Mouse (Mus musculus): ENCODE data around the gene Vwa2. TPM values are rescaled to one million over a fixed set of nuclear protein-coding genes. Genes with fewer than 3 reads are reported as not detected.

Vwa2 gene
- polyA plus RNA-seq, 1 experiment from 2014 or later: 0.63 TPM

DNA sequence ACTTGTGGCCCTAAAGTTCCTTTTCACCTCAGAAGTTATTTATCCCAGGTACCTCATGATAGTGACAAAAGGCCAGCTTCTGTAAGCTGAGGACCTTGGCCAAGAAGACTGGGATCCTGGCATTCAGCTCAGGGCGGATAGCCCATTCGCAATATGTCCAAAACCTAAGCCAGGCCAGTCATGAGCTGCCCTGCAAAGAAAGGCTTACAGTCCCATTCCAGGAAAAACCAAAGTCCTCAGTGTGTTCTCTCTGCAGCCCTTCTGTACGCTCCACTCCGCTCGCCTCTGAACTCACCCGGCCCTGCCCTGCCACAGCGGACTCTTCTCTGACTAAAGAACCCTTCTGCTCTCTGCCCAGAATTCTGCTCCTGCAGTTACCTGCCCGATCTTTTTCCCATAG, 62.2 kb downstream of the Vwa2 start:
- 96% methylated on average over 8 of the region's 8 CpGs for WGBS
- no peaks in the 10 kb centered on the region for H3K36me3 ChIP-seq (ENCODE audit: control insufficient read depth, insufficient read depth, low read length)
- H3K4me1 ChIP-seq (replicated peaks; ENCODE audit: control insufficient read depth, insufficient read depth, low read length): no peaks in the 10 kb centered on the region
- no peak overlapping the region for H3K27ac ChIP-seq (ENCODE audit: low read depth, low read length)
- DNase-seq (ENCODE audit: low spot score) (no peak), ATAC-seq (ENCODE audit: low FRiP score) (no peak)
- no peak overlapping the region for H3K9ac ChIP-seq (ENCODE audit: low read depth, low read length)
- no peaks in the 10 kb centered on the region for H3K27me3 ChIP-seq (ENCODE audit: control insufficient read depth, insufficient read depth, low read length)
- H3K4me2 ChIP-seq (replicated peaks; ENCODE audit: low read depth, low read length): no peak overlapping the region
- no peaks in the 10 kb centered on the region for H3K9me3 ChIP-seq (ENCODE audit: control insufficient read depth, low read length)
- no peak overlapping the region for H3K4me3 ChIP-seq (ENCODE audit: low read depth, low read length)

DNA sequence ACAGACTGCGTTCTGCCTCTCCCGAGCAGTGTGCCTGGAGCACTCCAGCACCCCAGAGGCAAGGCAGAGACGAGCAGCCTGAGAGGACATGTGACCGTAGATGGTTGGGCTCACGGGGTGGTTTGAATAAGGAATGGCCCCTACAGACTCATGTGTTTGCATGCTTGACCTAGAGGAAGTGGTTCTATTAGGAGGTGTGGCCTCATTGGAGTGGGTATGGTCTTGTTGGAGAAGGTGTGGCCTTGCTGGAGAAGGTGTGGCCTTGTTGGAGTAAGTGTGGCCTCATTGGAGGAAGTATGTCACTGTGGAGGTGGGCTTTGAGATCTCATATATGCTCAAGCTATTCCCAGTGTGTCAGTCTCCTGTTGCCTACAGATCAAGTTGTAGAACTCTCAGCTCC, 63.9 kb downstream of the Vwa2 start:
- Histone ChIP-seq H3K9me3 (ENCODE audit: control insufficient read depth, low read length) (no peaks in the 10 kb centered on the region), H3K27me3 (ENCODE audit: control insufficient read depth, insufficient read depth, low read length) (no peaks in the 10 kb centered on the region), H3K27ac (ENCODE audit: low read depth, low read length) (no peak overlapping the region), H3K4me1 (replicated peaks; ENCODE audit: control insufficient read depth, insufficient read depth, low read length) (no peaks in the 10 kb centered on the region), H3K36me3 (ENCODE audit: control insufficient read depth, insufficient read depth, low read length) (no peaks in the 10 kb centered on the region), H3K4me2 (replicated peaks; ENCODE audit: low read depth, low read length) (no peak overlapping the region), H3K9ac (ENCODE audit: low read depth, low read length) (no peak overlapping the region), H3K4me3 (ENCODE audit: low read depth, low read length) (no peak overlapping the region)
- ATAC-seq (ENCODE audit: low FRiP score) (no peak), DNase-seq (ENCODE audit: low spot score) (no peak)
- 86% methylated on average over 5 of the region's 5 CpGs for WGBS

DNA sequence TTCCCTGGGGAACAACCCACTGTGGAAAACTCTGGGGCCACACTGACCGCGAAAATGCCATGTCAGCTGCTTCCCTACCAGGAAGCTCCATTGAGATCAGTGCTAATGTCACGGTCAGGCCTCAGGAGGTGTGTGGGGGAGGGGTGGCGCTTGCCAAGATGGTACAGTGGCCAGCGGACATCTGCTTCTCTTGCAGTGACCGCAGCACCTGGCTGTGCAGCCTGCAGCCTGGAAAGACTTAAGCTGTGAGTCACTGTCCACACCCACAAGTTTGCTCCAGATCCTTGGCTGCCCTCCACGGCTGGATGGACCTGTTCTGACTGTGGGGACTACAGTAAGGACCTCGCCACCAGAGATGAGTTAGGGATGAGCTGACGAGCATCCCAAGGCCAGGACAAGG, 65.8 kb downstream of the Vwa2 start:
- 68% methylated on average over 9 of the region's 9 CpGs for WGBS
- ATAC-seq (ENCODE audit: low FRiP score): no peak

DNA sequence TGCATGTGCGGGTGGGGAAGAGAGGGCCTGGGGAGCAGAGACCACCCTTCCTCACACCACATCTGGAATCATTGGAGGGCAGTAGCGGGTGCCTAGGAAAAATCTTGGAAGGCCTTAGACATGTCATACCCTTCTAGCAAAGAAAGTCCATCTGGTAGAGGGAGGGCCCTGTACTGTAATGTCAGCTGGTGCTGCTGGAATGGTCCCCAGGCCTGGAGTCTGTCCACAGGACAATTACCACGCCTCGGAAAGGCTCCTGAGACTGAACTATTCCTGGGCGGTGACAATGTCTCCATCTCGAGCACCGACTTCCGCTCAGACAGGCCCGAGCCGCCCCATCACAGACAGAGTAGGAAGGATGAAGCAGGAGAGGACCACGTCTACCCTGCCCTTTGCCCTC, 66.5 kb downstream of the Vwa2 start:
- no peak for DNase-seq (ENCODE audit: low spot score)
- 89% methylated on average over 11 of the region's 11 CpGs for WGBS

More for the DNA sequence above, 65.8 kb downstream of the Vwa2 start:
- Histone ChIP-seq H3K27me3 (ENCODE audit: control insufficient read depth, insufficient read depth, low read length) (no peaks in the 10 kb centered on the region), H3K9me3 (ENCODE audit: control insufficient read depth, low read length) (no peaks in the 10 kb centered on the region), H3K9ac (ENCODE audit: low read depth, low read length) (no peak overlapping the region), H3K4me1 (replicated peaks; ENCODE audit: control insufficient read depth, insufficient read depth, low read length) (no peaks in the 10 kb centered on the region), H3K36me3 (ENCODE audit: control insufficient read depth, insufficient read depth, low read length) (no peaks in the 10 kb centered on the region), H3K27ac (ENCODE audit: low read depth, low read length) (no peak overlapping the region), H3K4me2 (replicated peaks; ENCODE audit: low read depth, low read length) (no peak overlapping the region), H3K4me3 (ENCODE audit: low read depth, low read length) (no peak overlapping the region)
- DNase-seq (ENCODE audit: low spot score): no peak

GRCm38 (mm10) chr19:56942216-56942615, 68.2 kb downstream of the Vwa2 start:
- 91% methylated on average over 7 of the region's 7 CpGs for WGBS
- no peak for ATAC-seq (ENCODE audit: low FRiP score)
- no peak overlapping the region for H3K9ac ChIP-seq (ENCODE audit: low read depth, low read length)

More for the DNA sequence above, 66.5 kb downstream of the Vwa2 start:
- no peak for ATAC-seq (ENCODE audit: low FRiP score)
- Histone ChIP-seq H3K27ac (ENCODE audit: low read depth, low read length) (no peak overlapping the region), H3K36me3 (ENCODE audit: control insufficient read depth, insufficient read depth, low read length) (no peaks in the 10 kb centered on the region), H3K4me1 (replicated peaks; ENCODE audit: control insufficient read depth, insufficient read depth, low read length) (no peaks in the 10 kb centered on the region), H3K27me3 (ENCODE audit: control insufficient read depth, insufficient read depth, low read length) (no peaks in the 10 kb centered on the region), H3K4me3 (ENCODE audit: low read depth, low read length) (no peak overlapping the region), H3K9me3 (ENCODE audit: control insufficient read depth, low read length) (no peaks in the 10 kb centered on the region), H3K9ac (ENCODE audit: low read depth, low read length) (no peak overlapping the region), H3K4me2 (replicated peaks; ENCODE audit: low read depth, low read length) (no peak overlapping the region)

GRCm38 (mm10) chr19:56944211-56944610, 70.2 kb downstream of the Vwa2 start:
- Histone ChIP-seq H3K36me3 (ENCODE audit: control insufficient read depth, insufficient read depth, low read length) (no peaks in the 10 kb centered on the region), H3K4me3 (ENCODE audit: low read depth, low read length) (no peak overlapping the region), H3K27ac (ENCODE audit: low read depth, low read length) (no peak overlapping the region), H3K9ac (ENCODE audit: low read depth, low read length) (no peak overlapping the region), H3K27me3 (ENCODE audit: control insufficient read depth, insufficient read depth, low read length) (no peaks in the 10 kb centered on the region), H3K4me1 (replicated peaks; ENCODE audit: control insufficient read depth, insufficient read depth, low read length) (no peaks in the 10 kb centered on the region), H3K9me3 (ENCODE audit: control insufficient read depth, low read length) (no peaks in the 10 kb centered on the region), H3K4me2 (replicated peaks; ENCODE audit: low read depth, low read length) (no peak overlapping the region)
- 85% methylated on average over 9 of the region's 9 CpGs for WGBS
- no peak for DNase-seq (ENCODE audit: low spot score)
- no peak for ATAC-seq (ENCODE audit: low FRiP score)

More at GRCm38 (mm10) chr19:56942216-56942615, 68.2 kb downstream of the Vwa2 start:
- H3K27me3 ChIP-seq (ENCODE audit: control insufficient read depth, insufficient read depth, low read length): no peaks in the 10 kb centered on the region
- H3K27ac ChIP-seq (ENCODE audit: low read depth, low read length): no peak overlapping the region
- no peak overlapping the region for H3K4me3 ChIP-seq (ENCODE audit: low read depth, low read length)
- no peak overlapping the region for H3K4me2 ChIP-seq (replicated peaks; ENCODE audit: low read depth, low read length)
- no peaks in the 10 kb centered on the region for H3K4me1 ChIP-seq (replicated peaks; ENCODE audit: control insufficient read depth, insufficient read depth, low read length)
- H3K9me3 ChIP-seq (ENCODE audit: control insufficient read depth, low read length): no peaks in the 10 kb centered on the region
- no peaks in the 10 kb centered on the region for H3K36me3 ChIP-seq (ENCODE audit: control insufficient read depth, insufficient read depth, low read length)
- no peak for DNase-seq (ENCODE audit: low spot score)

GRCm38 (mm10) chr19:56944826-56945225, 70.8 kb downstream of the Vwa2 start:
- Histone ChIP-seq H3K9me3 (ENCODE audit: control insufficient read depth, low read length) (no peaks in the 10 kb centered on the region), H3K27me3 (ENCODE audit: control insufficient read depth, insufficient read depth, low read length) (no peaks in the 10 kb centered on the region), H3K9ac (ENCODE audit: low read depth, low read length) (no peak overlapping the region), H3K27ac (ENCODE audit: low read depth, low read length) (no peak overlapping the region), H3K4me2 (replicated peaks; ENCODE audit: low read depth, low read length) (no peak overlapping the region), H3K4me1 (replicated peaks; ENCODE audit: control insufficient read depth, insufficient read depth, low read length) (no peaks in the 10 kb centered on the region), H3K36me3 (ENCODE audit: control insufficient read depth, insufficient read depth, low read length) (no peaks in the 10 kb centered on the region), H3K4me3 (ENCODE audit: low read depth, low read length) (no peak overlapping the region)
- DNase-seq (ENCODE audit: low spot score) (no peak), ATAC-seq (ENCODE audit: low FRiP score) (no peak)
- 96% methylated on average over 3 of the region's 3 CpGs for WGBS

DNA sequence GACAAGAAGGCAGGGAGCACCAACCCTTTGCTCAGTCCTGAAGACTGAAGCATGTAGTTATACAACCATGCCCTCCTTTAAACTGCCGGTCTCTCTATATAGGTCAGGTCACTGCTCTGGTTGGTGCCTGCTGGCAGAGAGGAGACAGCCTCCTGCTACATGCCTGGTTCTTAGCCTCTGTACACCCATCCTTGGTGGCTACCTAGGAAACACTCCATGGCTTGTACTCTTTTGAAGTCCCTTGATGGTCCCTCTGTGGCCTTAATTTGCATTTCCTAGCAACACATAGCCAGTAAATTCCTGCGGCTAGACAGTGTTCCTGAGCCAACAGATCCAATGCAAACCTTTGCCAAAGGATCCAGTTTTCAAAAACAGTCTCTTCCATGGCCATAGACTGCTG, 71.6 kb downstream of the Vwa2 start:
- Histone ChIP-seq H3K27me3 (ENCODE audit: control insufficient read depth, insufficient read depth, low read length) (no peaks in the 10 kb centered on the region), H3K27ac (ENCODE audit: low read depth, low read length) (no peak overlapping the region), H3K4me3 (ENCODE audit: low read depth, low read length) (no peak overlapping the region), H3K9me3 (ENCODE audit: control insufficient read depth, low read length) (no peaks in the 10 kb centered on the region), H3K9ac (ENCODE audit: low read depth, low read length) (no peak overlapping the region), H3K36me3 (ENCODE audit: control insufficient read depth, insufficient read depth, low read length) (no peaks in the 10 kb centered on the region), H3K4me1 (replicated peaks; ENCODE audit: control insufficient read depth, insufficient read depth, low read length) (no peaks in the 10 kb centered on the region), H3K4me2 (replicated peaks; ENCODE audit: low read depth, low read length) (no peak overlapping the region)
- no peak for DNase-seq (ENCODE audit: low spot score)
- WGBS: 83% methylated on average over 2 of the region's 2 CpGs
- no peak for ATAC-seq (ENCODE audit: low FRiP score)

GRCm38 (mm10) chr19:56946277-56946676, 72.2 kb downstream of the Vwa2 start:
- H3K36me3 ChIP-seq (ENCODE audit: control insufficient read depth, insufficient read depth, low read length): no peaks in the 10 kb centered on the region
- no peak for DNase-seq (ENCODE audit: low spot score)
- no peak overlapping the region for H3K4me2 ChIP-seq (replicated peaks; ENCODE audit: low read depth, low read length)
- H3K27me3 ChIP-seq (ENCODE audit: control insufficient read depth, insufficient read depth, low read length): no peaks in the 10 kb centered on the region
- WGBS: 92% methylated on average over 7 of the region's 7 CpGs
- no peaks in the 10 kb centered on the region for H3K9me3 ChIP-seq (ENCODE audit: control insufficient read depth, low read length)
- H3K9ac ChIP-seq (ENCODE audit: low read depth, low read length): no peak overlapping the region
- no peak overlapping the region for H3K27ac ChIP-seq (ENCODE audit: low read depth, low read length)
- no peaks in the 10 kb centered on the region for H3K4me1 ChIP-seq (replicated peaks; ENCODE audit: control insufficient read depth, insufficient read depth, low read length)
- no peak overlapping the region for H3K4me3 ChIP-seq (ENCODE audit: low read depth, low read length)
- no peak for ATAC-seq (ENCODE audit: low FRiP score)

Data from hindbrain, embryonic 11.5 days (tissue).